ENCODE assay signal across 26 mouse cellular contexts in the genomic region with DNA sequence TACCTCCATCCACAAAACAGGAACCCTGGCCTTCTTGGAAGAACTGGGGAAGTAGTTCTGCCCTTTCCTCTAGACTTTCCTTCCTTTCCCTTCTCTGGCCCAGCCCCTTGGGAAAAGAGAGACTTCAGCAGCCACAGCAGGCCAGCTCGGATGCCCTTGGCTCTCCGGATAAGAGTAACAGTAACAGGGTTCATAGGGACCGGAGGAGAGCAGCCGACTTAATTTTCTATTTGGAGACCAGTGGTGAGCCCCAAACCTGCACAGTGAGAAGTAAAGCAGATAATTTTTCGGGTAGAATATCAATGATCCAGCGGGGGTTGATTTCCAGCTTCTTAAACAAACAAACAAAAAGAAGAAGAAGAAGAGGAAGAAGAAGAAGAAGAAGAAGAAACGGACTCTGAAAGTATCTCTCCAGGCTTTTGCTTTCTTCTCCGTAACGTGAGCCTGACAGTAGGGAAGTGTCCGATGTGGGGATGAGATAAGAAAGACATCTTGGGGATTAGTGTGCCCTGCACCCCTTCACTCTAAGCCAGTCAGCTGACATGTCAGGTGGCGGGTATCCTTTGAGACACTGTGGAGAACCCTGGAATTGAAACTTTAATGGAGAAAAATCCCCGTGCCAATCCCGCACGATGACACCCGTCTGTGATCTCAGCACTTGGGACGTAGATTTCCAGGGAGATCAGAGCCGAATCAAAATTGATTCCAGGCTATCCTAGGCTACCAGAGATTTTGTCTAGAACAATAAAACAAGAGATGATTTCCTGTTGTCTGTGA. TPM values are rescaled to one million over a fixed set of nuclear protein-coding genes. Genes with fewer than 3 reads are reported as not detected.
"Had no signal": no experiment of that assay in that cellular context is flagged by ENCODE, and none has a peak within 500 bp of the region (broad histone marks: within the 10 kb centered on the region; RNA-seq: fewer than 3 reads in every experiment).

No protein-coding gene starts in this region.

- H3K9ac ChIP-seq: heart, embryonic 12.5 days; hindbrain, embryonic 12.5 days; hindbrain, embryonic 14.5 days; kidney, embryonic 15.5 days; limb, embryonic 12.5 days; liver, embryonic 13.5 days; liver, embryonic 15.5 days had no signal

- DNase-seq: gastrocnemius, adult 2 months; gastrocnemius, postnatal 10 days; gastrocnemius, postnatal 25 days; heart, adult 18-20 months; heart, postnatal 10 days; heart, postnatal 4 days; kidney, adult 11 months; kidney, adult 2 months; kidney, adult 9 months; kidney, postnatal 14 days; kidney, postnatal 36 days; layer of hippocampus, adult 9-11 months; layer of hippocampus, postnatal 36 days; liver; liver, embryonic 13.5 days had no signal

- H3K27me3 ChIP-seq: heart, embryonic 12.5 days; hindbrain, embryonic 12.5 days; kidney, embryonic 15.5 days; limb, embryonic 12.5 days; liver, embryonic 13.5 days; liver, embryonic 15.5 days had no signal

- H3K27ac ChIP-seq: gastrocnemius, adult 2 months; heart, embryonic 10.5 days; hindbrain, embryonic 10.5 days; hindbrain, embryonic 12.5 days; hindbrain, embryonic 14.5 days; kidney, postnatal 0 days; limb, embryonic 10.5 days; limb, embryonic 12.5 days; liver, embryonic 13.5 days; liver, embryonic 15.5 days had no signal

- H3K9me3 ChIP-seq: heart, embryonic 10.5 days; heart, embryonic 12.5 days; hindbrain, embryonic 10.5 days; hindbrain, embryonic 12.5 days; kidney, embryonic 15.5 days; limb, embryonic 10.5 days; limb, embryonic 12.5 days; liver, embryonic 13.5 days; liver, embryonic 15.5 days had no signal

- H3K4me3 ChIP-seq: gastrocnemius, adult 2 months; hindbrain, embryonic 12.5 days; limb, embryonic 10.5 days; liver, embryonic 15.5 days had no signal

- H3K36me3 ChIP-seq: heart, embryonic 10.5 days; heart, embryonic 12.5 days; hindbrain, embryonic 10.5 days; hindbrain, embryonic 12.5 days; kidney, embryonic 15.5 days; limb, embryonic 10.5 days; limb, embryonic 12.5 days; liver, embryonic 13.5 days; liver, embryonic 15.5 days had no signal

RNA-seq across cellular contexts. Expression of gene Zfp697, which starts 41.3 kb away (rescaled TPM):
- polyA plus RNA-seq: inflammation-experienced regulatory T-cells, adult 6 months had no signal
